Mouse (Mus musculus) midbrain, embryonic 12.5 days (tissue): ENCODE data around the gene Vwde. TPM values are rescaled to one million over a fixed set of nuclear protein-coding genes. Genes with fewer than 3 reads are reported as not detected.
A peak's percentile ranks its signal among the peaks of the same experiment; 100 is the strongest.

Source experiments
- ATAC-seq: fragments of 200-750 bp; cut with Nextera tagmentation; 2 replicates; pipeline ENCODE4 v1.8.0; 2017; ENCODE audit warnings: low read depth, moderate TSS enrichment, moderate library complexity; ENCODE audit not compliant: low FRiP score
- H3K27ac ChIP-seq: fragments of 300-500 bp; sonication (generic); replicated peaks from 2 replicates; pipeline ENCODE4 v1.5.1; 2016; ENCODE audit warnings: mild to moderate bottlenecking
- H3K27me3 ChIP-seq: fragments of 300-500 bp; sonication (generic); 2 replicates; pipeline ENCODE4 v1.6.1; 2016; ENCODE audit warnings: mild to moderate bottlenecking
- H3K36me3 ChIP-seq: fragments of 300-500 bp; sonication (generic); 2 replicates; pipeline ENCODE4 v1.6.1; 2016
- H3K4me1 ChIP-seq: fragments of 300-500 bp; sonication (generic); 2 replicates; pipeline ENCODE4 v1.6.1; 2016
- H3K4me2 ChIP-seq: fragments of 300-500 bp; sonication (generic); replicated peaks from 2 replicates; pipeline ENCODE4 v1.6.1; 2016; ENCODE audit warnings: mild to moderate bottlenecking, moderate library complexity
- H3K4me3 ChIP-seq: fragments of 300-500 bp; sonication (generic); 2 replicates; pipeline ENCODE4 v1.5.1; 2016; ENCODE audit warnings: mild to moderate bottlenecking
- H3K9ac ChIP-seq: fragments of 300-500 bp; sonication (generic); replicated peaks from 2 replicates; pipeline ENCODE4 v1.6.1; 2016; ENCODE audit warnings: mild to moderate bottlenecking, moderate library complexity
- H3K9me3 ChIP-seq: fragments of 300-500 bp; sonication (generic); 2 replicates; pipeline ENCODE4 v1.6.1; 2016; ENCODE audit warnings: mild to moderate bottlenecking
- WGBS: fragments of 180-500 bp; shearing (Covaris S2); methylation state at CpG from one replicate; pipeline ENCODE4 v1.1.7; 2016; 5-methylcytosine and 5-hydroxymethylcytosine counted together
- polyA plus RNA-seq: library from polyadenylated mRNA; unstranded; fragments of >200 nt; fragmentation: Nextera tagmentation; extraction: Ambion mirVana; gene quantifications from 2 replicates; pipeline ENCODE4 v1.2.1, GENCODE M21; 2016

Gene Vwde
- 0.26 TPM in 1 of 2 replicates, not detected in the other for polyA plus RNA-seq

GRCm38 (mm10) chr6:13224596-13225227 is at the start of gene Vwde:
Vwde (minus strand) TSS chr6:13224965.
- Histone ChIP-seq H3K9me3 (no peaks in the 10 kb centered on the region), H3K4me1 (peaks cover 5% of the 10 kb centered on the region; the same call in 1 of the 2 replicates), H3K4me3 (peak within 1 kb of the TSS; percentile 23), H3K9ac (no peak within 1 kb of the TSS), H3K27me3 (no peaks in the 10 kb centered on the region), H3K4me2 (peak within 1 kb of the TSS; percentile 45), H3K36me3 (no peaks in the 10 kb centered on the region), H3K27ac (no peak within 1 kb of the TSS)
- ATAC-seq = peak; percentile 56; the same call in 1 of the 2 replicates
- WGBS = 25% methylated on average over 15 of the region's 15 CpGs

- H3K4me1 ChIP-seq = no peaks in the 10 kb centered on the region
- H3K9ac ChIP-seq = no peak overlapping the region
- no peak overlapping the region for H3K27ac ChIP-seq
- no peaks in the 10 kb centered on the region for H3K27me3 ChIP-seq
- no peaks in the 10 kb centered on the region for H3K9me3 ChIP-seq
- H3K4me2 ChIP-seq = no peak overlapping the region
- H3K36me3 ChIP-seq = no peaks in the 10 kb centered on the region
- 85% methylated on average over 4 of the region's 4 CpGs for whole genome bisulfite sequencing
- H3K4me3 ChIP-seq = no peak overlapping the region
- ATAC-seq = no peak
These were observed 30.6 kb upstream of the Vwde start for GRCm38 (mm10) chr6:13255341-13255740.

- no peak overlapping the region for H3K9ac ChIP-seq
- H3K4me3 ChIP-seq = no peak overlapping the region
- H3K4me2 ChIP-seq = no peak overlapping the region
- no peaks in the 10 kb centered on the region for H3K9me3 ChIP-seq
- 66% methylated on average over 4 of the region's 4 CpGs for WGBS
- no peaks in the 10 kb centered on the region for H3K27me3 ChIP-seq
- H3K27ac ChIP-seq = no peak overlapping the region
- no peaks in the 10 kb centered on the region for H3K36me3 ChIP-seq
- peak; percentile 41; the same call in 1 of the 2 replicates for ATAC-seq
- H3K4me1 ChIP-seq = no peaks in the 10 kb centered on the region
These were observed 23.7 kb upstream of the Vwde start for GRCm38 (mm10) chr6:13248317-13248969.

GRCm38 (mm10) chr6:13206157-13206556 is 18.6 kb downstream of the Vwde start:
- ATAC-seq = peak; percentile 70
- 49% methylated on average over 6 of the region's 6 CpGs for WGBS
- no peaks in the 10 kb centered on the region for H3K4me1 ChIP-seq

GRCm38 (mm10) chr6:13197486-13197885 is 27.3 kb downstream of the Vwde start:
- Histone ChIP-seq H3K9ac (no peak overlapping the region), H3K4me2 (no peak overlapping the region), H3K27me3 (no peaks in the 10 kb centered on the region), H3K27ac (no peak overlapping the region), H3K4me1 (no peaks in the 10 kb centered on the region), H3K36me3 (no peaks in the 10 kb centered on the region), H3K4me3 (no peak overlapping the region), H3K9me3 (no peaks in the 10 kb centered on the region)
- no peak for ATAC-seq
- 88% methylated on average over 3 of the region's 3 CpGs for WGBS

More at GRCm38 (mm10) chr6:13206157-13206556, 18.6 kb downstream of the Vwde start:
- H3K27ac ChIP-seq = no peak overlapping the region
- H3K4me3 ChIP-seq = no peak overlapping the region
- no peaks in the 10 kb centered on the region for H3K36me3 ChIP-seq
- H3K9me3 ChIP-seq = no peaks in the 10 kb centered on the region
- no peak overlapping the region for H3K4me2 ChIP-seq
- no peaks in the 10 kb centered on the region for H3K27me3 ChIP-seq
- no peak overlapping the region for H3K9ac ChIP-seq

GRCm38 (mm10) chr6:13186836-13187235 is 37.9 kb downstream of the Vwde start:
- Histone ChIP-seq H3K9ac (no peak overlapping the region), H3K4me3 (no peak overlapping the region), H3K4me2 (no peak overlapping the region), H3K27me3 (no peaks in the 10 kb centered on the region), H3K27ac (no peak overlapping the region), H3K4me1 (no peaks in the 10 kb centered on the region), H3K36me3 (no peaks in the 10 kb centered on the region), H3K9me3 (no peaks in the 10 kb centered on the region)
- WGBS = 91% methylated on average over 11 of the region's 11 CpGs
- no peak for ATAC-seq

- no peak for ATAC-seq
- Histone ChIP-seq H3K4me2 (no peak overlapping the region), H3K9ac (no peak overlapping the region), H3K36me3 (no peaks in the 10 kb centered on the region), H3K4me3 (no peak overlapping the region), H3K27me3 (no peaks in the 10 kb centered on the region), H3K4me1 (no peaks in the 10 kb centered on the region), H3K9me3 (no peaks in the 10 kb centered on the region), H3K27ac (no peak overlapping the region)
- WGBS = 90% methylated on average over 3 of the region's 3 CpGs
These were observed 44.7 kb downstream of the Vwde start for GRCm38 (mm10) chr6:13180061-13180460.

- no peaks in the 10 kb centered on the region for H3K4me1 ChIP-seq
- no peak overlapping the region for H3K27ac ChIP-seq
- H3K36me3 ChIP-seq = no peaks in the 10 kb centered on the region
- no peaks in the 10 kb centered on the region for H3K27me3 ChIP-seq
- H3K9me3 ChIP-seq = no peaks in the 10 kb centered on the region
- ATAC-seq = no peak
- no peak overlapping the region for H3K4me3 ChIP-seq
- 81% methylated on average over 3 of the region's 3 CpGs for WGBS
- no peak overlapping the region for H3K9ac ChIP-seq
- H3K4me2 ChIP-seq = no peak overlapping the region
These were observed 55.2 kb downstream of the Vwde start for GRCm38 (mm10) chr6:13169459-13170150.

GRCm38 (mm10) chr6:13166240-13166937 is 58.4 kb downstream of the Vwde start:
- Histone ChIP-seq H3K4me2 (no peak overlapping the region), H3K27ac (no peak overlapping the region), H3K4me1 (no peaks in the 10 kb centered on the region), H3K36me3 (no peaks in the 10 kb centered on the region), H3K4me3 (no peak overlapping the region), H3K9me3 (no peaks in the 10 kb centered on the region), H3K9ac (no peak overlapping the region), H3K27me3 (no peaks in the 10 kb centered on the region)
- ATAC-seq = no peak
- whole genome bisulfite sequencing = 68% methylated on average over 9 of the region's 9 CpGs

- H3K27me3 ChIP-seq = no peaks in the 10 kb centered on the region
- WGBS = 91% methylated on average over 2 of the region's 2 CpGs
- H3K36me3 ChIP-seq = no peaks in the 10 kb centered on the region
These were observed 65.3 kb downstream of the Vwde start for GRCm38 (mm10) chr6:13159437-13159836.

GRCm38 (mm10) chr6:13153888-13154697 is 70.7 kb downstream of the Vwde start:
- ATAC-seq = peak; percentile 55; the same call in 1 of the 2 replicates
- Histone ChIP-seq H3K36me3 (no peaks in the 10 kb centered on the region), H3K4me1 (no peaks in the 10 kb centered on the region), H3K9ac (no peak overlapping the region), H3K4me2 (no peak overlapping the region), H3K27ac (no peak overlapping the region), H3K9me3 (0 out of 2 replicates have a peak, but pooled peaks cover 5% of the 10 kb centered on the region), H3K27me3 (no peaks in the 10 kb centered on the region), H3K4me3 (no peak overlapping the region)
- WGBS = 95% methylated on average over 9 of the region's 9 CpGs

More at GRCm38 (mm10) chr6:13159437-13159836, 65.3 kb downstream of the Vwde start:
- Histone ChIP-seq H3K4me3 (no peak overlapping the region), H3K4me2 (no peak overlapping the region), H3K4me1 (no peaks in the 10 kb centered on the region), H3K9ac (no peak overlapping the region), H3K9me3 (no peaks in the 10 kb centered on the region), H3K27ac (no peak overlapping the region)
- peak; percentile 78 for ATAC-seq
